Mouse (Mus musculus) E14TG2a.4 (cell line): ENCODE results near the gene Plcb4.
A peak's percentile ranks its signal among the peaks of the same experiment; 100 is the strongest.

Experiments
- H3K27me3 ChIP-seq: 2 replicates; pipeline ENCODE4 v1.6.1; 2014; ENCODE audit warnings: low read length, control low read depth; ENCODE audit not compliant: insufficient read depth
- H3K36me3 ChIP-seq: 2 replicates; pipeline ENCODE4 v1.6.1; 2014; ENCODE audit warnings: low read length, control low read depth; ENCODE audit not compliant: insufficient read depth
- H3K4me1 ChIP-seq: replicated peaks from 2 replicates; pipeline ENCODE4 v1.6.1; 2014; ENCODE audit warnings: low read depth, low read length, control low read depth
- H3K4me3 ChIP-seq: replicated peaks from 2 replicates; pipeline ENCODE4 v1.5.1; 2014; ENCODE audit warnings: mild to moderate bottlenecking, low read length
- H3K9me3 ChIP-seq: 2 replicates; pipeline ENCODE4 v1.6.1; 2014; ENCODE audit warnings: low read length, control low read depth
- CTCF ChIP-seq: conservative IDR thresholded peaks from 2 replicates; pipeline ENCODE4 v1.5.1; 2014; ENCODE audit warnings: low read length
- NANOG ChIP-seq: IDR thresholded peaks from 2 replicates; pipeline ENCODE4 v1.6.1; 2014; ENCODE audit warnings: borderline replicate concordance, low read length, mixed read lengths
- POU5F1 ChIP-seq: IDR thresholded peaks from 2 replicates; pipeline ENCODE4 v1.6.1; 2014; ENCODE audit warnings: low read length, borderline replicate concordance

Gene Plcb4

GRCm38 (mm10) chr2:136059029-136059669 lies 400.3 kb downstream of the Plcb4 start:
- Histone ChIP-seq H3K4me3 (peak overlapping the region; percentile 74), H3K4me1 (peaks cover 22% of the 10 kb centered on the region), H3K36me3 (no peaks in the 10 kb centered on the region), H3K27me3 (peaks cover 56% of the 10 kb centered on the region), H3K9me3 (no peaks in the 10 kb centered on the region)
- TF ChIP-seq CTCF (no peak), POU5F1 (no peak), NANOG (no peak)
